Mouse (Mus musculus) lung, adult 2 months (tissue): ENCODE measurements around the gene Gcnt7.

Experiments
- CTCF ChIP-seq: fragments of 200-500 bp; IDR thresholded peaks from 2 replicates; pipeline ENCODE4 v1.5.1; 2011; ENCODE audit warnings: mild to moderate bottlenecking, low read length, control low read depth; ENCODE audit not compliant: insufficient read depth
- POLR2A ChIP-seq: fragments of 200-500 bp; IDR thresholded peaks from 2 replicates; pipeline ENCODE4 v1.6.1; 2011; ENCODE audit warnings: low read depth, mild to moderate bottlenecking, control low read depth, low read length, borderline replicate concordance; ENCODE audit errors: extremely low read depth

DNA sequence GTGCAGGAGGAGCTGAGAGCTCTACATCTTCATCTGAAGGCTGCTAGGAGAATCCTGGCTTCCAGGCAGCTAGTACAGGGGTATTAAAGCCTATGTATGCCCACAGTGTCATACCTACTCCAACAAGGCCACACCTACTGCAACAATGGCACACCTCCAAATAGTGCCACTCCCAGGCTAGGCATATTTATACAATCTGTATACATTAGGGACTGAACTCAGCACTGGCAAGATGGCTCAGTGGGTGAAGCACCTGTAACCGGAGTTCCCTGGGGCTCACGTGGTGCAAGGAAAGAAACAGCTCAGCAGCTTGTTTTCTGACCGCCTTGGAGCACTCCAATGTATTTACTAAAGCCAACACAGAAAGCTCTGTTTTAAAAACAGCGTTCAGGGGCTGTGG is 12.8 kb downstream of the Gcnt7 start:
- TF ChIP-seq CTCF (no peak), POLR2A (no peak)
